Mouse (Mus musculus): ENCODE measurements at regions not wholly inside any gene's neighbourhood (a gene's known extent, or its start where the extent isn't known, plus 50 kb on each side); places are given as distances from the start of the nearest gene placed in this dataset.

GRCm38 (mm10) chr13:88459474-88460173, 361.6 kb upstream of the Edil3 start:
- H3K4me2 ChIP-seq (ENCODE audit: low read depth) = no peak overlapping the region
- no peaks in the 10 kb centered on the region for H3K36me3 ChIP-seq (ENCODE audit: control insufficient read depth, insufficient read depth)
- H3K79me2 ChIP-seq (ENCODE audit: control insufficient read depth, insufficient read depth) = no peaks in the 10 kb centered on the region
- no peak overlapping the region for H3ac ChIP-seq (ENCODE audit: control insufficient read depth, insufficient read length)
- TF ChIP-seq USF1 (IDR thresholded peaks at IDR 0.05; ENCODE audit: low read depth) (no peak), TCF12 (IDR thresholded peaks at IDR 0.05; ENCODE audit: insufficient read depth, poor library complexity, severe bottlenecking) (no peak), MYOG (IDR thresholded peaks at IDR 0.05; ENCODE audit: control insufficient read depth in 1 of 3, insufficient read depth in 1 of 3, insufficient read length in 2 of 3, low read depth in 2 of 3) (no peak), SRF (IDR thresholded peaks at IDR 0.05; ENCODE audit: control insufficient read depth, insufficient read length, low read depth) (no peak), REST (IDR thresholded peaks at IDR 0.05; ENCODE audit: insufficient read depth, insufficient read length) (no peak), POLR2A (IDR thresholded peaks at IDR 0.05; ENCODE audit: insufficient read length, low read depth) (no peak), TCF3 (IDR thresholded peaks at IDR 0.05; ENCODE audit: insufficient read length, low read depth) (no peak), MAX (IDR thresholded peaks at IDR 0.05; ENCODE audit: low read depth) (no peak), CEBPB (IDR thresholded peaks at IDR 0.05; ENCODE audit: insufficient read depth, poor library complexity, severe bottlenecking) (no peak), E2F4 (IDR thresholded peaks at IDR 0.05; ENCODE audit: insufficient read depth) (no peak)
- no peak overlapping the region for H3K4me3 ChIP-seq
- no peaks in the 10 kb centered on the region for H3K27me3 ChIP-seq (ENCODE audit: control insufficient read depth, insufficient read depth, insufficient read length)

- TF ChIP-seq MYOD1 (IDR thresholded peaks at IDR 0.05; ENCODE audit: control insufficient read depth in 1 of 3, insufficient read length in 2 of 3, low read depth in 2 of 3) (peak in 1 of 3 experiments; percentile 32), TCF12 (IDR thresholded peaks at IDR 0.05; ENCODE audit: insufficient read depth, poor library complexity, severe bottlenecking) (no peak)
- Histone ChIP-seq H3K4me3 (no peak overlapping the region), H3ac (ENCODE audit: control insufficient read depth, insufficient read length) (no peak overlapping the region), H3K79me2 (ENCODE audit: control insufficient read depth, insufficient read depth) (no peaks in the 10 kb centered on the region), H3K27me3 (ENCODE audit: control insufficient read depth, insufficient read depth, insufficient read length) (no peaks in the 10 kb centered on the region), H3K4me2 (ENCODE audit: low read depth) (no peak overlapping the region), H3K36me3 (ENCODE audit: control insufficient read depth, insufficient read depth) (no peaks in the 10 kb centered on the region)
Observed at GRCm38 (mm10) chr13:88490104-88490503, 331.2 kb upstream of the Edil3 start.

GRCm38 (mm10) chr13:88510850-88511554, 310.3 kb upstream of the Edil3 start:
- H3ac ChIP-seq (ENCODE audit: control insufficient read depth, insufficient read length) = no peak overlapping the region
- no peak overlapping the region for H3K4me3 ChIP-seq
- no peak overlapping the region for H3K4me2 ChIP-seq (ENCODE audit: low read depth)
- no peaks in the 10 kb centered on the region for H3K79me2 ChIP-seq (ENCODE audit: control insufficient read depth, insufficient read depth)
- no peaks in the 10 kb centered on the region for H3K36me3 ChIP-seq (ENCODE audit: control insufficient read depth, insufficient read depth)
- no peaks in the 10 kb centered on the region for H3K27me3 ChIP-seq (ENCODE audit: control insufficient read depth, insufficient read depth, insufficient read length)
- TF ChIP-seq TCF12 (IDR thresholded peaks at IDR 0.05; ENCODE audit: insufficient read depth, poor library complexity, severe bottlenecking) = no peak
- no peak for TF ChIP-seq REST (IDR thresholded peaks at IDR 0.05; ENCODE audit: insufficient read depth, insufficient read length)
- TF ChIP-seq E2F4 (IDR thresholded peaks at IDR 0.05; ENCODE audit: insufficient read depth) = no peak
- no peak for TF ChIP-seq POLR2A (IDR thresholded peaks at IDR 0.05; ENCODE audit: insufficient read length, low read depth)
- TF ChIP-seq MYOG (IDR thresholded peaks at IDR 0.05; ENCODE audit: control insufficient read depth in 1 of 3, insufficient read depth in 1 of 3, insufficient read length in 2 of 3, low read depth in 2 of 3) = no peak
- TF ChIP-seq POLR2AphosphoS2 (IDR thresholded peaks at IDR 0.05; ENCODE audit: insufficient read length, low read depth) = no peak
- no peak for TF ChIP-seq MYOD1 (IDR thresholded peaks at IDR 0.05; ENCODE audit: control insufficient read depth in 1 of 3, insufficient read length in 2 of 3, low read depth in 2 of 3)
- no peak for TF ChIP-seq SRF (IDR thresholded peaks at IDR 0.05; ENCODE audit: control insufficient read depth, insufficient read length, low read depth)
- no peak for TF ChIP-seq MAX (IDR thresholded peaks at IDR 0.05; ENCODE audit: low read depth)

- no peak overlapping the region for H3ac ChIP-seq (ENCODE audit: control insufficient read depth, insufficient read length)
- no peaks in the 10 kb centered on the region for H3K79me2 ChIP-seq (ENCODE audit: control insufficient read depth, insufficient read depth)
- no peaks in the 10 kb centered on the region for H3K36me3 ChIP-seq (ENCODE audit: control insufficient read depth, insufficient read depth)
- H3K27me3 ChIP-seq (ENCODE audit: control insufficient read depth, insufficient read depth, insufficient read length) = no peaks in the 10 kb centered on the region
- H3K4me3 ChIP-seq = no peak overlapping the region
- H3K4me2 ChIP-seq (ENCODE audit: low read depth) = no peak overlapping the region
- no peak for TF ChIP-seq MAX (IDR thresholded peaks at IDR 0.05; ENCODE audit: low read depth)
- TF ChIP-seq MYOD1 (IDR thresholded peaks at IDR 0.05; ENCODE audit: control insufficient read depth in 1 of 3, insufficient read length in 2 of 3, low read depth in 2 of 3) = no peak
- TF ChIP-seq CEBPB (IDR thresholded peaks at IDR 0.05; ENCODE audit: insufficient read depth, poor library complexity, severe bottlenecking) = no peak
- TF ChIP-seq TCF3 (IDR thresholded peaks at IDR 0.05; ENCODE audit: insufficient read length, low read depth) = no peak
- TF ChIP-seq SRF (IDR thresholded peaks at IDR 0.05; ENCODE audit: control insufficient read depth, insufficient read length, low read depth) = no peak
- TF ChIP-seq POLR2AphosphoS2 (IDR thresholded peaks at IDR 0.05; ENCODE audit: insufficient read length, low read depth) = no peak
- TF ChIP-seq USF1 (IDR thresholded peaks at IDR 0.05; ENCODE audit: low read depth) = no peak
- no peak for TF ChIP-seq TCF12 (IDR thresholded peaks at IDR 0.05; ENCODE audit: insufficient read depth, poor library complexity, severe bottlenecking)
- TF ChIP-seq REST (IDR thresholded peaks at IDR 0.05; ENCODE audit: insufficient read depth, insufficient read length) = no peak
Observed at GRCm38 (mm10) chr13:88534796-88535195, 286.5 kb upstream of the Edil3 start.

GRCm38 (mm10) chr13:88554504-88554903, 266.8 kb upstream of the Edil3 start:
- H3K36me3 ChIP-seq (ENCODE audit: control insufficient read depth, insufficient read depth) = no peaks in the 10 kb centered on the region

More at GRCm38 (mm10) chr13:88554504-88554903, 266.8 kb upstream of the Edil3 start:
- no peak overlapping the region for H3ac ChIP-seq (ENCODE audit: control insufficient read depth, insufficient read length)
- no peaks in the 10 kb centered on the region for H3K27me3 ChIP-seq (ENCODE audit: control insufficient read depth, insufficient read depth, insufficient read length)
- H3K4me3 ChIP-seq = no peak overlapping the region
- H3K79me2 ChIP-seq (ENCODE audit: control insufficient read depth, insufficient read depth) = no peaks in the 10 kb centered on the region
- no peak overlapping the region for H3K4me2 ChIP-seq (ENCODE audit: low read depth)
- peak; percentile 46 for TF ChIP-seq USF1 (IDR thresholded peaks at IDR 0.05; ENCODE audit: low read depth)
- no peak for TF ChIP-seq TCF12 (IDR thresholded peaks at IDR 0.05; ENCODE audit: insufficient read depth, poor library complexity, severe bottlenecking)
- no peak for TF ChIP-seq E2F4 (IDR thresholded peaks at IDR 0.05; ENCODE audit: insufficient read depth)
- TF ChIP-seq MYOG (IDR thresholded peaks at IDR 0.05; ENCODE audit: control insufficient read depth in 1 of 3, insufficient read depth in 1 of 3, insufficient read length in 2 of 3, low read depth in 2 of 3) = peak in 1 of 3 experiments; percentile 35
- no peak for TF ChIP-seq REST (IDR thresholded peaks at IDR 0.05; ENCODE audit: insufficient read depth, insufficient read length)
- peak in 2 of 3 experiments; percentile 27 to 60 for TF ChIP-seq MYOD1 (IDR thresholded peaks at IDR 0.05; ENCODE audit: control insufficient read depth in 1 of 3, insufficient read length in 2 of 3, low read depth in 2 of 3)
